Mouse (Mus musculus): Measurements from ENCODE around the gene Prrg4. TPM values are rescaled to one million over a fixed set of nuclear protein-coding genes. Genes with fewer than 3 reads are reported as not detected.
"Not testable (repeated sequence)": the region's sequence is repeated elsewhere in the genome, so short reads cannot be mapped to it uniquely, and the experiment has no call there.

Gene Prrg4
- polyA plus RNA-seq, 1 experiment = 1.4 TPM

GRCm38 (mm10) chr2:104859060-104859459, 9.4 kb upstream of the Prrg4 start:
- H3K4me1 ChIP-seq (ENCODE audit: control insufficient read depth, insufficient read depth, low read length) = no peaks in the 10 kb centered on the region
- no peak for DNase-seq
- no peak for TF ChIP-seq CTCF (IDR thresholded peaks at IDR 0.05; ENCODE audit: insufficient read depth, low read length)
- TF ChIP-seq POLR2A (IDR thresholded peaks at IDR 0.05; ENCODE audit: borderline replicate concordance, extremely low read depth, low read depth, low read length) = no peak
- H3K4me3 ChIP-seq (replicated peaks; ENCODE audit: extremely low read depth, low read depth, low read length) = no peak overlapping the region
- WGBS = 61% methylated on average over 5 of the region's 5 CpGs

- not testable (repeated sequence) for DNase-seq; H3K4me1 ChIP-seq (ENCODE audit: control insufficient read depth, insufficient read depth, low read length); H3K4me3 ChIP-seq (replicated peaks; ENCODE audit: extremely low read depth, low read depth, low read length)
- 81% methylated on average over 3 of the region's 3 CpGs for WGBS
These were observed 8.4 kb upstream of the Prrg4 start for GRCm38 (mm10) chr2:104858083-104858482.

- TF ChIP-seq CTCF (IDR thresholded peaks at IDR 0.05; ENCODE audit: insufficient read depth, low read length) (no peak), POLR2A (IDR thresholded peaks at IDR 0.05; ENCODE audit: borderline replicate concordance, extremely low read depth, low read depth, low read length) (no peak)
- no peak overlapping the region for H3K4me3 ChIP-seq (replicated peaks; ENCODE audit: extremely low read depth, low read depth, low read length)
- 36% methylated on average over 1 of the region's 1 CpGs for WGBS
- H3K4me1 ChIP-seq (ENCODE audit: control insufficient read depth, insufficient read depth, low read length) = no peaks in the 10 kb centered on the region
- no peak for DNase-seq
These were observed 6.5 kb upstream of the Prrg4 start for GRCm38 (mm10) chr2:104856218-104856617.

GRCm38 (mm10) chr2:104855732-104856131, 6.1 kb upstream of the Prrg4 start:
- 56% methylated on average over 3 of the region's 3 CpGs for WGBS
- H3K4me3 ChIP-seq (replicated peaks; ENCODE audit: extremely low read depth, low read depth, low read length) = no peak overlapping the region
- no peak for DNase-seq
- TF ChIP-seq POLR2A (IDR thresholded peaks at IDR 0.05; ENCODE audit: borderline replicate concordance, extremely low read depth, low read depth, low read length) = no peak
- H3K4me1 ChIP-seq (ENCODE audit: control insufficient read depth, insufficient read depth, low read length) = no peaks in the 10 kb centered on the region

- Histone ChIP-seq H3K4me1 (ENCODE audit: control insufficient read depth, insufficient read depth, low read length) (no peaks in the 10 kb centered on the region), H3K4me3 (replicated peaks; ENCODE audit: extremely low read depth, low read depth, low read length) (no peak overlapping the region)
- WGBS = 67% methylated on average over 1 of the region's 1 CpGs
- TF ChIP-seq CTCF (IDR thresholded peaks at IDR 0.05; ENCODE audit: insufficient read depth, low read length) = no peak
- TF ChIP-seq POLR2A (IDR thresholded peaks at IDR 0.05; ENCODE audit: borderline replicate concordance, extremely low read depth, low read depth, low read length) = no peak
- no peak for DNase-seq
These were observed 5.2 kb upstream of the Prrg4 start for GRCm38 (mm10) chr2:104854836-104855235.

GRCm38 (mm10) chr2:104852546-104852945, 2.9 kb upstream of the Prrg4 start:
- TF ChIP-seq POLR2A (IDR thresholded peaks at IDR 0.05; ENCODE audit: borderline replicate concordance, extremely low read depth, low read depth, low read length) (no peak), CTCF (IDR thresholded peaks at IDR 0.05; ENCODE audit: insufficient read depth, low read length) (no peak)
- no peaks in the 10 kb centered on the region for H3K4me1 ChIP-seq (ENCODE audit: control insufficient read depth, insufficient read depth, low read length)
- no peak overlapping the region for H3K4me3 ChIP-seq (replicated peaks; ENCODE audit: extremely low read depth, low read depth, low read length)
- 88% methylated on average over 7 of the region's 7 CpGs for WGBS
- no peak for DNase-seq

- no peaks in the 10 kb centered on the region for H3K4me1 ChIP-seq (ENCODE audit: control insufficient read depth, insufficient read depth, low read length)
- TF ChIP-seq CTCF (IDR thresholded peaks at IDR 0.05; ENCODE audit: insufficient read depth, low read length) (no peak), POLR2A (IDR thresholded peaks at IDR 0.05; ENCODE audit: borderline replicate concordance, extremely low read depth, low read depth, low read length) (no peak)
- 52% methylated on average over 5 of the region's 5 CpGs for WGBS
- H3K4me3 ChIP-seq (replicated peaks; ENCODE audit: extremely low read depth, low read depth, low read length) = no peak overlapping the region
- DNase-seq = no peak
These were observed 2.0 kb upstream of the Prrg4 start for GRCm38 (mm10) chr2:104851686-104852085.

- H3K4me1 ChIP-seq (ENCODE audit: control insufficient read depth, insufficient read depth, low read length) = no peaks in the 10 kb centered on the region
- DNase-seq = no peak
- H3K4me3 ChIP-seq (replicated peaks; ENCODE audit: extremely low read depth, low read depth, low read length) = peak overlapping the region; percentile 66
- 37% methylated on average over 3 of the region's 3 CpGs for WGBS
- TF ChIP-seq POLR2A (IDR thresholded peaks at IDR 0.05; ENCODE audit: borderline replicate concordance, extremely low read depth, low read depth, low read length) = no peak
- TF ChIP-seq CTCF (IDR thresholded peaks at IDR 0.05; ENCODE audit: insufficient read depth, low read length) = no peak
These were observed 299 bp upstream of the Prrg4 start for GRCm38 (mm10) chr2:104849991-104850359.

- WGBS = 33% methylated on average over 16 of the region's 16 CpGs
- no peak for DNase-seq
- no peaks in the 10 kb centered on the region for H3K4me1 ChIP-seq (ENCODE audit: control insufficient read depth, insufficient read depth, low read length)
- no peak overlapping the region for H3K4me3 ChIP-seq (replicated peaks; ENCODE audit: extremely low read depth, low read depth, low read length)
- TF ChIP-seq POLR2A (IDR thresholded peaks at IDR 0.05; ENCODE audit: borderline replicate concordance, extremely low read depth, low read depth, low read length) = no peak
- no peak for TF ChIP-seq CTCF (IDR thresholded peaks at IDR 0.05; ENCODE audit: insufficient read depth, low read length)
These were observed 1.2 kb downstream of the Prrg4 start for GRCm38 (mm10) chr2:104848235-104849161.

- DNase-seq = no peak
- TF ChIP-seq CTCF (IDR thresholded peaks at IDR 0.05; ENCODE audit: insufficient read depth, low read length) (no peak), POLR2A (IDR thresholded peaks at IDR 0.05; ENCODE audit: borderline replicate concordance, extremely low read depth, low read depth, low read length) (no peak)
- Histone ChIP-seq H3K4me3 (replicated peaks; ENCODE audit: extremely low read depth, low read depth, low read length) (no peak overlapping the region), H3K4me1 (ENCODE audit: control insufficient read depth, insufficient read depth, low read length) (no peaks in the 10 kb centered on the region)
- 44% methylated on average over 2 of the region's 2 CpGs for WGBS
These were observed 2.0 kb downstream of the Prrg4 start for GRCm38 (mm10) chr2:104847645-104848044.

Data from lung, adult 2 months (tissue).